Mouse (Mus musculus): ENCODE measurements at regions not wholly inside any gene's neighbourhood (a gene's known extent, or its start where the extent isn't known, plus 50 kb on each side); places are given as distances from the start of the nearest gene placed in this dataset.

DNA sequence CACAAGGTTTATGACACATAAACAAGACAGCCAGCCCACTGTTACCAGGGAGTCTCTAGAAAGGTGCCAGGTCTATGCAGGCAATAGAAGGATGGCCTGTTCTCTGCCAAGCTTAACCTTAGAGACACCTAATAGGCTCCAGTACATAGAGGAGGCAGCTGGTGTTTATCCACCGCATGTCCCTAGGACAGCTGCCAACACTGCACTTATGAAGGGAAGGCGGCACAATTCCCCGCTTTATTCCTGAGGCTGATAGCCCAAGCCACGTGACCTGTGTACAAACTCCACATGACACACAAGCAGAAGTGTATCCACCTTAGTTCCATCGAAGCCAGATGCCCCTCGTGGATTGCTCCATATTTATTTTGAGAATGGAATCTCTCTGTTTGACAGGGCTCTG is 527.2 kb upstream of the Gm765 start:
- no peak for TF ChIP-seq POLR2A (IDR thresholded peaks at IDR 0.05; ENCODE audit: insufficient read depth, low read depth, low read length)
- TF ChIP-seq CTCF (IDR thresholded peaks at IDR 0.05; ENCODE audit: insufficient read depth, low read depth, low read length): no peak
